In the genomic region with DNA sequence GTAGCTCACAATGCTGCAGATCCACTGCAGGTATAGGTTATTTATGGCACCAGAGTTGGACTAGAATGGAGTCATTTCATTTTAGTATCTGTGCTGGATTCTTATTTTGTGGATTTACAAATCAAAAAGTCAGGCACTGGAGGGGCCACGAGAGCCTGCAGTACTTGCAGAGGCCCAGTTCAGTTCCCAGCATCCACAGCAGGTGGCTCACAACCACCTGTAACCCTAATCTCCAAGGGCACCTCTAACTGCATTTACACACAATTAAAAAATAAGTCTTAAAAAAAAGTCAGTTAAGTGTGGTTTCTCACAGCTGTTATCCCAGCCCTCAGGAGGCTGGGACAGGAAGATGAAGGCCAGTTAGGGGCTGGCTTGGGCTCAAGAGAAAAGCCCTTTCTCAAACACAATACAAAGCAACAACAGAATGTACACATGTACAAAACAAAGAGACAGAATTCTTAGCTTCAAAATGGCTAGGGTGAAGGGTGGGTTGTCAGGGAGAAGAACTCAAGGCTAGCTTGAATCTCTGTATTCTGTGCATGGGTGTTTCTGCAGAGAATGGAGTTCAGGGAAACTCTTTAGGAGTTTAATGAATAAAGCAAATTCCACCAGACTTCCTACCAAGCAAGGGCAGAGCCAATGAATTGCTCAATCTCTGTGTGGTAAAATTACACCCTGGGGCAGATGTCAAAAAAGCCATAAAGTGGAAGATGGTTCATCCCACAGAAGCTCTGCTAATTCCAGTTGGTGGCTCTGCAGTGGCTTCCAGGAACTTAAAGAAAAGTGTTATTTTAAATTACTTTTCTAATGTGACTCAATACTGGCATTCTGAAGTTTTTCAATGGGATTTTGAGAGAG, we compare ENCODE assay signal across 23 mouse cellular contexts. TPM values are rescaled to one million over a fixed set of nuclear protein-coding genes. Genes with fewer than 3 reads are reported as not detected.
DNase-seq lines count a peak whose midpoint lies in the region.
"Had no signal": no experiment of that assay in that cellular context is flagged by ENCODE, and none has a peak within 500 bp of the region (broad histone marks: within the 10 kb centered on the region; RNA-seq: fewer than 3 reads in every experiment).

No protein-coding gene starts in this region.

- DNase-seq in embryo, embryonic 10.5 days (ENCODE audit: low spot score), result peak; percentile 2
- DNase-seq in embryo, embryonic 10 days (ENCODE audit: low spot score), result no peak
- DNase-seq in ES-CJ7 (ENCODE audit: low read depth, low spot score), result peak; percentile 4
- peak; percentile 33 for DNase-seq in fat pad, adult 2 months (ENCODE audit: extremely low read depth, low read depth, low spot score)
- peak; percentile 21 for DNase-seq in thymus, postnatal 0 days (ENCODE audit: low spot score)
- DNase-seq in kidney, postnatal 36 days, result no peak
- no peak for DNase-seq in urinary bladder, postnatal 10 days (ENCODE audit: low spot score)
- no peak for DNase-seq in natural killer cell, adult 2 months (ENCODE audit: low spot score in 2 of 2)
- DNase-seq: adrenal gland, postnatal 25 days; cerebellum, adult 8-10 months; forebrain, postnatal 0 days; gastrocnemius, postnatal 36 days; kidney, adult 2 months; kidney, postnatal 4 days; layer of hippocampus, postnatal 36 days; right cerebral cortex, postnatal 14 days had no signal

RNA-seq across cellular contexts. Expression of a gene that starts 19.3 kb away (rescaled TPM):
- polyA plus RNA-seq in thymus, postnatal 0 days (2015; fragmentation: Nextera tagmentation; extraction: Ambion mirVana), result 0.42 and 0.72 TPM in 2 replicates
- polyA plus RNA-seq: embryonic facial prominence, embryonic 10.5 days; erythroblast, embryonic 14.5 days; hindbrain, embryonic 14.5 days; limb, embryonic 12.5 days; midbrain, embryonic 13.5 days; neural tube, embryonic 11.5 days; testis, adult 2 months had no signal

Comparison
In these comparisons a context has a peak if more than half of its experiments do, and no peak if none do; other contexts are left out.
1. DNase-seq: peak in embryo, embryonic 10.5 days (single experiment), ES-CJ7 (single experiment), fat pad, adult 2 months (single experiment) and thymus, postnatal 0 days (single experiment); none in embryo, embryonic 10 days (single experiment), kidney, postnatal 36 days (0 of 2), urinary bladder, postnatal 10 days (single experiment) and natural killer cell, adult 2 months (0 of 2).